Mouse (Mus musculus): ENCODE data around the gene Gnat2. TPM values are rescaled to one million over a fixed set of nuclear protein-coding genes. Genes with fewer than 3 reads are reported as not detected.

Gnat2 gene
- polyA plus RNA-seq, 1 experiment = 0.03 TPM

- H3K4me3 ChIP-seq (replicated peaks) = no peak overlapping the region
- H3K9me3 ChIP-seq (ENCODE audit: control insufficient read depth, low read length) = no peaks in the 10 kb centered on the region
- TF ChIP-seq TAL1 (IDR thresholded peaks at IDR 0.05; ENCODE audit: low read length) = no peak
- no peak for TF ChIP-seq GATA1 (IDR thresholded peaks at IDR 0.05; ENCODE audit: low read length)
- peaks cover 72% of the 10 kb centered on the region for H3K4me1 ChIP-seq (ENCODE audit: control insufficient read depth)
- no peaks in the 10 kb centered on the region for H3K27me3 ChIP-seq (ENCODE audit: control insufficient read depth)
- peaks cover 73% of the 10 kb centered on the region for H3K36me3 ChIP-seq (ENCODE audit: control insufficient read depth)
Measured at GRCm38 (mm10) chr3:108101594-108101993, 9.0 kb downstream of the Gnat2 start.

GRCm38 (mm10) chr3:108102075-108102474 is 9.5 kb downstream of the Gnat2 start:
- H3K4me3 ChIP-seq (replicated peaks) = no peak overlapping the region
- H3K9me3 ChIP-seq (ENCODE audit: control insufficient read depth, low read length) = no peaks in the 10 kb centered on the region
- H3K4me1 ChIP-seq (ENCODE audit: control insufficient read depth) = peaks cover 72% of the 10 kb centered on the region
- TF ChIP-seq GATA1 (IDR thresholded peaks at IDR 0.05; ENCODE audit: low read length) (no peak), TAL1 (IDR thresholded peaks at IDR 0.05; ENCODE audit: low read length) (no peak)
- H3K27me3 ChIP-seq (ENCODE audit: control insufficient read depth) = no peaks in the 10 kb centered on the region
- H3K36me3 ChIP-seq (ENCODE audit: control insufficient read depth) = peaks cover 78% of the 10 kb centered on the region

- Histone ChIP-seq H3K27me3 (ENCODE audit: control insufficient read depth) (no peaks in the 10 kb centered on the region), H3K4me1 (ENCODE audit: control insufficient read depth) (peaks cover 40% of the 10 kb centered on the region), H3K36me3 (ENCODE audit: control insufficient read depth) (peaks cover 89% of the 10 kb centered on the region), H3K9me3 (ENCODE audit: control insufficient read depth, low read length) (no peaks in the 10 kb centered on the region), H3K4me3 (replicated peaks) (no peak overlapping the region)
- TF ChIP-seq GATA1 (IDR thresholded peaks at IDR 0.05; ENCODE audit: low read length) = no peak
- no peak for TF ChIP-seq TAL1 (IDR thresholded peaks at IDR 0.05; ENCODE audit: low read length)
Measured at GRCm38 (mm10) chr3:108105281-108105680, 12.7 kb downstream of the Gnat2 start.

GRCm38 (mm10) chr3:108111320-108111719 is 18.7 kb downstream of the Gnat2 start:
- H3K4me1 ChIP-seq (ENCODE audit: control insufficient read depth) = peaks cover 18% of the 10 kb centered on the region
- TF ChIP-seq GATA1 (IDR thresholded peaks at IDR 0.05; ENCODE audit: low read length) (no peak), TAL1 (IDR thresholded peaks at IDR 0.05; ENCODE audit: low read length) (no peak)
- no peaks in the 10 kb centered on the region for H3K27me3 ChIP-seq (ENCODE audit: control insufficient read depth)
- H3K36me3 ChIP-seq (ENCODE audit: control insufficient read depth) = peaks cover 98% of the 10 kb centered on the region
- no peaks in the 10 kb centered on the region for H3K9me3 ChIP-seq (ENCODE audit: control insufficient read depth, low read length)
- no peak overlapping the region for H3K4me3 ChIP-seq (replicated peaks)

- H3K27me3 ChIP-seq (ENCODE audit: control insufficient read depth) = no peaks in the 10 kb centered on the region
- no peak overlapping the region for H3K4me3 ChIP-seq (replicated peaks)
- peaks cover 12% of the 10 kb centered on the region for H3K4me1 ChIP-seq (ENCODE audit: control insufficient read depth)
- H3K36me3 ChIP-seq (ENCODE audit: control insufficient read depth) = peaks cover 97% of the 10 kb centered on the region
- H3K9me3 ChIP-seq (ENCODE audit: control insufficient read depth, low read length) = no peaks in the 10 kb centered on the region
- TF ChIP-seq GATA1 (IDR thresholded peaks at IDR 0.05; ENCODE audit: low read length) (no peak), TAL1 (IDR thresholded peaks at IDR 0.05; ENCODE audit: low read length) (no peak)
Measured at GRCm38 (mm10) chr3:108112246-108112645, 19.7 kb downstream of the Gnat2 start.

GRCm38 (mm10) chr3:108112666-108113065 is 20.1 kb downstream of the Gnat2 start:
- H3K36me3 ChIP-seq (ENCODE audit: control insufficient read depth) = peaks cover 97% of the 10 kb centered on the region
- peaks cover 15% of the 10 kb centered on the region for H3K4me1 ChIP-seq (ENCODE audit: control insufficient read depth)
- TF ChIP-seq GATA1 (IDR thresholded peaks at IDR 0.05; ENCODE audit: low read length) (no peak), TAL1 (IDR thresholded peaks at IDR 0.05; ENCODE audit: low read length) (no peak)
- no peaks in the 10 kb centered on the region for H3K9me3 ChIP-seq (ENCODE audit: control insufficient read depth, low read length)
- H3K27me3 ChIP-seq (ENCODE audit: control insufficient read depth) = no peaks in the 10 kb centered on the region
- no peak overlapping the region for H3K4me3 ChIP-seq (replicated peaks)

GRCm38 (mm10) chr3:108113591-108114289 is 21.2 kb downstream of the Gnat2 start:
- Histone ChIP-seq H3K27me3 (ENCODE audit: control insufficient read depth) (no peaks in the 10 kb centered on the region), H3K36me3 (ENCODE audit: control insufficient read depth) (peaks cover 97% of the 10 kb centered on the region), H3K4me3 (replicated peaks) (no peak overlapping the region), H3K9me3 (ENCODE audit: control insufficient read depth, low read length) (no peaks in the 10 kb centered on the region), H3K4me1 (ENCODE audit: control insufficient read depth) (peaks cover 15% of the 10 kb centered on the region)
- TF ChIP-seq TAL1 (IDR thresholded peaks at IDR 0.05; ENCODE audit: low read length) (no peak), GATA1 (IDR thresholded peaks at IDR 0.05; ENCODE audit: low read length) (no peak)

- Histone ChIP-seq H3K9me3 (ENCODE audit: control insufficient read depth, low read length) (no peaks in the 10 kb centered on the region), H3K36me3 (ENCODE audit: control insufficient read depth) (peaks cover 92% of the 10 kb centered on the region), H3K4me1 (ENCODE audit: control insufficient read depth) (peaks cover 9% of the 10 kb centered on the region), H3K4me3 (replicated peaks) (no peak overlapping the region), H3K27me3 (ENCODE audit: control insufficient read depth) (no peaks in the 10 kb centered on the region)
- no peak for TF ChIP-seq TAL1 (IDR thresholded peaks at IDR 0.05; ENCODE audit: low read length)
- TF ChIP-seq GATA1 (IDR thresholded peaks at IDR 0.05; ENCODE audit: low read length) = no peak
Measured at GRCm38 (mm10) chr3:108117465-108117864, 24.9 kb downstream of the Gnat2 start.

GRCm38 (mm10) chr3:108121101-108121500 is 28.5 kb downstream of the Gnat2 start:
- H3K36me3 ChIP-seq (ENCODE audit: control insufficient read depth) = peaks cover 90% of the 10 kb centered on the region
- H3K9me3 ChIP-seq (ENCODE audit: control insufficient read depth, low read length) = no peaks in the 10 kb centered on the region
- no peaks in the 10 kb centered on the region for H3K27me3 ChIP-seq (ENCODE audit: control insufficient read depth)
- peaks cover 25% of the 10 kb centered on the region for H3K4me1 ChIP-seq (ENCODE audit: control insufficient read depth)
- H3K4me3 ChIP-seq (replicated peaks) = no peak overlapping the region
- no peak for TF ChIP-seq GATA1 (IDR thresholded peaks at IDR 0.05; ENCODE audit: low read length)
- TF ChIP-seq TAL1 (IDR thresholded peaks at IDR 0.05; ENCODE audit: low read length) = no peak
